Mouse (Mus musculus): Measurements from ENCODE around the gene 2310022A10Rik.
"Not testable (repeated sequence)": the region's sequence is repeated elsewhere in the genome, so short reads cannot be mapped to it uniquely, and the experiment has no call there.

2310022A10Rik gene

DNA sequence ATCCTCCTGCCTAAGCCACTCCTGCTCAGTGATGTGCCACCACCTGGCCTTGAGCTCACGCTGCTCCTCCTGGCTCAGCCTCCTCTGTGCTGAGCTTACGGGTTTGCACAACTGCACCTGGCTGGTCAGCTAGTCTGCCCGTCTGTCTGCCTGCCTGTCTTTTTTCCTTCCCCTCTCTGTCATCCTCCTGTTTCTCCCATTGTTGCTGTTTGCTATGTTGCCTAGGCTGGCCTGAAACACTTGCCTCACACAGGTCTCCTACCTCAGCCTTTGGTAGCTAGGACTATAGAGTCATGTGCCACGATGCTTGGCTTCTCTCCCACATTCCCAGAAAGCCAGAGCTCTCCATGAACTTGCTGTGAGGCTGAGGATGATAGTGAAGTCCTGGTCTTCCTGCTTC is 59.9 kb downstream of the 2310022A10Rik start:
- DNase-seq (ENCODE audit: low spot score in 2 of 2), result no peak

GRCm38 (mm10) chr7:27613751-27614499 is 60.9 kb downstream of the 2310022A10Rik start:
- peak in 1 of 2 experiments; percentile 73 for DNase-seq (ENCODE audit: low spot score in 2 of 2)

GRCm38 (mm10) chr7:27621028-27621427 is 68.0 kb downstream of the 2310022A10Rik start:
- no peak for DNase-seq (ENCODE audit: low spot score in 2 of 2)

DNA sequence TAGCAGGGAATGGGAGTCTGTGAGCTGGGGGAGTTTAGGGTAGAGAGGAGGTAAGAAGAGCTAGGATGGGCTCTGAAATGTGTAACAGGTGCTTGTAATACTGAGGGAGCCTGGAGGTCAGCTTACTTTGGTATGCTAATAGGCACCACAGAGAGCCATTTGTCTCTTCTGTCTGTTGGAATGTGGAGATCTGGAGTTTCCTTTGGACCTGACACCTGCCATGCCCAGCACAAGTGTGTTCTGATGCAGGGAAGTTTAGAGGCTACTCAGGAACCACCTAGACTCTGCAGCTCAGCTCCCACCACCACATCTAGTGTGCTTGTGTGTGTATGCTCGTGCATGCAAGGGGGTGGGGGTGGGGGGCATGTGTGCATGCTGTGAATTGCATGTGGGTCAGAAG is 69.2 kb downstream of the 2310022A10Rik start:
- DNase-seq (ENCODE audit: low spot score in 2 of 2), result no peak

DNA sequence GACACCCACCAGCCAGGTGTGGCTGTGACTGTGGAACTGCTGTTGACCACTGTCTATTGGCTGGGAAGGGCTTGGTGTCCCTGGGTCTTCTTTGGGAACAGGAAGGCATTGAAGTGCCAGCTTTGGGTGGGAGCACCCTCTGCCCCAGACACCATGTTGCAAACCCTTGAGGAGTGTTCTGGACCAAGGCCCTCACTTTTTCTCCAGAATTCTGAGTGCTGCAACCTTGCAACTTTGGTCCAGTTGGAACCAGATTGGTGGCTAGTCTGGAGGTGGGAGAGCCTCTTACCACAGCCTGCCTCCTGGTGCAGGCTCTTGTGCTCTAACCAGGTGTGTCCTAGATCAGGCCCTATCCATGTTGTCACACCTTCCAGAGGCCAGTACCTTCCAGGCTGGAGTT is 71.9 kb downstream of the 2310022A10Rik start:
- DNase-seq (ENCODE audit: low spot score in 2 of 2), result no peak

DNA sequence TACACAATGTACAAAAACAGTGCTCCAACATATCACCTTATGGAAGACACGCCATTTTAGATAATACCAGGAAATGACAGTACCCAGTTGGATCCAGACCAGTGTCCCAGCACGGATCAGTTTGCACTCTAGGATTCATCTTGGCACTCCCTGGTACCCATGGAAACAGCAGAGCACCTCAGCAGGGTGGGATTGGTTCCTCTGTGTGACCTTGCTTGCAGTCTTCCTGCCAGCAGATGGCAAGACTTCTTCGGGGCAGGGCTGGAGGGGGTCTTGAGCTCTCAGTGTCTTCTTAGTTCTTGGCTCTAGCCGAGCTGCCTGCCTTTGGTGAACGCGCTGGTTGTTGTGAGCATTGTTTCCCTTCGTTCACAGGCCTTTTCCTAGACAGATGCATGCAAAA is 74.7 kb downstream of the 2310022A10Rik start:
- DNase-seq (ENCODE audit: low spot score in 2 of 2), result no peak

- DNase-seq (ENCODE audit: low spot score in 2 of 2), result no peak
Measured at GRCm38 (mm10) chr7:27628190-27628589, 75.2 kb downstream of the 2310022A10Rik start.

DNA sequence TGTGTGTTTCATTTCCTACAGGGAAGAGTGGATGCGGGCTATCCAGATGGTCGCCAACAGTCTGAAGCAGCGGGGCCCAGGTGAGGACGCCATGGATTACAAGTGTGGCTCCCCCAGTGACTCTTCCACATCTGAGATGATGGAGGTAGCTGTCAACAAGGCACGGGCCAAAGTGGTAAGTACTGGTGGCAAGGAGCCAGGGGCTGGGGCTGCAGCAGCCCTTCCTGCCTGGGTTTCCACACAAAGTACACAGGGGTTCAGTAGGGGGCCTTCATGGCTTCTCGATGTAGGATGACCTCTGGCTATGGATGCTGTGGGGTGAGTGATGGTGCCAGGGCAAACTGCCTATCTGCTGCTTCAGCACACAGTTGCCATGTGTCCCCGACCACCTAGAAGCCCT is 75.8 kb downstream of the 2310022A10Rik start:
- not testable (repeated sequence) for DNase-seq (ENCODE audit: low spot score in 2 of 2)

GRCm38 (mm10) chr7:27631439-27631838 is 78.4 kb downstream of the 2310022A10Rik start:
- DNase-seq (ENCODE audit: low spot score in 2 of 2), result no peak

Data from cerebellum, postnatal 4 days (tissue).